Mouse (Mus musculus): Measurements from ENCODE around the gene Pcolce.

- TF ChIP-seq REST (IDR thresholded peaks at IDR 0.05; ENCODE audit: insufficient read depth, insufficient read length) (no peak), POLR2A (IDR thresholded peaks at IDR 0.05; ENCODE audit: insufficient read length, low read depth) (no peak), CEBPB (IDR thresholded peaks at IDR 0.05; ENCODE audit: insufficient read depth, poor library complexity, severe bottlenecking) (no peak), MAX (IDR thresholded peaks at IDR 0.05; ENCODE audit: low read depth) (no peak), MYOD1 (IDR thresholded peaks at IDR 0.05; ENCODE audit: control insufficient read depth in 1 of 3, insufficient read length in 2 of 3, low read depth in 2 of 3) (no peak), USF1 (IDR thresholded peaks at IDR 0.05; ENCODE audit: low read depth) (no peak)
These were observed 15.3 kb downstream of the Pcolce start for GRCm38 (mm10) chr5:137598100-137598826.

All from myocyte (in vitro differentiated cells).